Mouse (Mus musculus) kidney, postnatal 36 days (tissue): ENCODE data around the gene Atxn1.

Experiments used
- DNase-seq, 2 experiments: peaks; one replicate each; pipeline ENCODE4 v3.0.0; 2021 to 2022; ENCODE audit warnings: mixed read lengths in 2 of 2

Gene Atxn1

GRCm38 (mm10) chr13:45661283-45662185, 303.3 kb downstream of the Atxn1 start:
- DNase-seq: no peak

- DNase-seq: no peak
These were observed 305.0 kb downstream of the Atxn1 start for GRCm38 (mm10) chr13:45659813-45660212.

- DNase-seq: no peak
These were observed 306.5 kb downstream of the Atxn1 start for GRCm38 (mm10) chr13:45658343-45658742.

- no peak for DNase-seq
These were observed 307.6 kb downstream of the Atxn1 start for GRCm38 (mm10) chr13:45657176-45657575.

GRCm38 (mm10) chr13:45651652-45652241, 313.1 kb downstream of the Atxn1 start:
- DNase-seq: no peak

- DNase-seq: no peak
These were observed 315.5 kb downstream of the Atxn1 start for GRCm38 (mm10) chr13:45649197-45649812.

GRCm38 (mm10) chr13:45643780-45644395, 320.9 kb downstream of the Atxn1 start:
- no peak for DNase-seq

- DNase-seq: no peak
These were observed 321.9 kb downstream of the Atxn1 start for GRCm38 (mm10) chr13:45642913-45643312.

- no peak for DNase-seq
These were observed 324.4 kb downstream of the Atxn1 start for GRCm38 (mm10) chr13:45640431-45640830.

- no peak for DNase-seq
These were observed 326.5 kb downstream of the Atxn1 start for GRCm38 (mm10) chr13:45638281-45638680.

- DNase-seq: peak; percentile 46 to 78
These were observed 327.5 kb downstream of the Atxn1 start for GRCm38 (mm10) chr13:45637324-45637723.

GRCm38 (mm10) chr13:45636435-45636834, 328.4 kb downstream of the Atxn1 start:
- peak in 1 of 2 experiments; percentile 25 for DNase-seq

- DNase-seq: no peak
These were observed 330.9 kb downstream of the Atxn1 start for GRCm38 (mm10) chr13:45633918-45634317.

GRCm38 (mm10) chr13:45632133-45632532, 332.7 kb downstream of the Atxn1 start:
- DNase-seq: no peak

- no peak for DNase-seq
These were observed 334.1 kb downstream of the Atxn1 start for GRCm38 (mm10) chr13:45630518-45631290.

- no peak for DNase-seq
These were observed 335.1 kb downstream of the Atxn1 start for GRCm38 (mm10) chr13:45629750-45630149.

- DNase-seq: no peak
These were observed 336.5 kb downstream of the Atxn1 start for GRCm38 (mm10) chr13:45628341-45628740.

GRCm38 (mm10) chr13:45627206-45627751, 337.5 kb downstream of the Atxn1 start:
- peak in 1 of 2 experiments; percentile 29 for DNase-seq

GRCm38 (mm10) chr13:45625740-45626139, 339.1 kb downstream of the Atxn1 start:
- no peak for DNase-seq

GRCm38 (mm10) chr13:45623846-45624245, 341.0 kb downstream of the Atxn1 start:
- DNase-seq: no peak

- peak; percentile 53 to 55 for DNase-seq
These were observed 341.8 kb downstream of the Atxn1 start for GRCm38 (mm10) chr13:45622871-45623546.
